Mouse (Mus musculus) layer of hippocampus, postnatal 25 days (tissue): Measurements from ENCODE around the gene Hdac7. TPM values are rescaled to one million over a fixed set of nuclear protein-coding genes. Genes with fewer than 3 reads are reported as not detected.
"Not testable (repeated sequence)": the region's sequence is repeated elsewhere in the genome, so short reads cannot be mapped to it uniquely, and the experiment has no call there.

Source experiments
- DNase-seq, 2 experiments: peaks; one replicate each; pipeline ENCODE4 v3.0.0; 2022; ENCODE audit warnings: mixed read lengths in 2 of 2, low spot score in 1 of 2; ENCODE audit errors: extremely low spot score in 1 of 2
- total RNA-seq, 2 experiments: library from RNA; stranded (reverse); gene quantifications; 2 replicates each; pipeline ENCODE4 v1.2.3; 2021

The Hdac7 gene
- total RNA-seq = 10 to 100 TPM; 15.6 to 30.1 TPM

DNA sequence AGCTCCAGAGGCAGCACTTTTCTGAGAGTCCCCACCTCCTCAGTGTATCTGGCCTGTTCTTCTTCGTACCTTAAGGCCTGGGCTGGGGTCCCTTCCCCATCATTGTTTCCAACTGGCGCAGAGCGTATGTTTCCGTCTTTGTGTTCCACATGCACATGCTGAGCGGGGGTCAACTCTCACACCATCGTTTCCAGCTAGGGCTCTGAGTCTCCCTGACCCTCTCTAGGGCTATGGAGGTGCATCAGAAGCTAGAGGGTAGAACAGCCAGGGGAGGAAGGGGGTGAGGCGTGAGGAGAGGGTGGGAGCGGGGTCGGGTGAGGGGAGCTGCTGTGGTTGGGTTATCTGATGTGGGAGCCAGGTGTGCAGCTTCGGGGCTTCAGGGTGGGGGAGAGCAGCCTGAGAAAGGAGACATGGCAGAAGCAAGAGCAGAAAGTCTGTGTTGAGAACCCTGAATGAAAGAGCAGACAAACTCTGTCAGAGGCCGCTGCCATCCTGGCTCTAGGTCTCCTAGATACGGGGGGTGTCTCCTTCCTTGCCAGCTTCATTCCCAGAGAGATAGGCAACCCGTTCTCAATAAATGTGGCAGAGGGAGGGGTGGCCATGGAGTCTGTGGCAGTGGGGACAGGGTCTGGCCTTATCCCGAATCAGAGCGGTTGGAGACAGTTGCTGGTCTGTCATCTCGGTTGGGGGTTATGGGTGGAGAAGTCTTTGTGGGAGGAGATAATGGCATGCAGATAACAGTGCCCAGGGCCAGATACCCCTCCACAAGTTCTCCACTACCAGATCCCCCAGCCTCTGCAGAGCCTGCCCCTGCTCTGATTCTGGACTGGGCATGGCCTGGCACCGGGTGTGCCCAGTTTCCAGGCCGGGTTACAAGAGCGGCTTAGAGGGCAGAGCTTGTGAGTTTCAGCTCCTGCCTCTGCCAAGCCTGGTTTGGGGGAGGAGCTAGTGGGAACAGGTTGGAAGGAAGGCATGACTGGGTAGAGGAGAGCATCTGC lies at the start of gene Hdac7:
Hdac7 (minus strand) TSS at position 466 of the 998 bp plus-strand sequence.
- no peak for DNase-seq

DNA sequence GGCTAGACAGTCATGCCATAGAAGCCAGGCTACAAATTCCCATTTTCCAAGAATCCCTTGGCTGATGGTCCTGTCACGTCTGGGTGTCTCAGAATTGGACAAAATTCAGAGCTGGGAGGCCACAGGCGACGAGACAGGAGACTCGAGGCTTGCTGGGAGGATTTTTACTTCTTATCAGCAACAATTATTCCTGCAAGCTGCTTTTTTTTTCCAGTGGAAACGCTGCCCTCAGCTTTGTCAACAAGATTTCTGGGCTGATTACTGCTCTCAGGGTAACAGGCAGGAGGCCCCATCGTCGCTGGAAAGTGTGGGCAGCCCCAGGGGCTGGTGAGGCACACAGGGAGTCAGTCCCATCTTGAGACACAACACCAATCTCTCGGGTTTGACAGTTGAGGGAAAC lies 48.2 kb upstream of the Hdac7 start:
- no peak for DNase-seq

GRCm38 (mm10) chr15:97890450-97890849 lies 46.1 kb upstream of the Hdac7 start:
- DNase-seq = no peak

DNA sequence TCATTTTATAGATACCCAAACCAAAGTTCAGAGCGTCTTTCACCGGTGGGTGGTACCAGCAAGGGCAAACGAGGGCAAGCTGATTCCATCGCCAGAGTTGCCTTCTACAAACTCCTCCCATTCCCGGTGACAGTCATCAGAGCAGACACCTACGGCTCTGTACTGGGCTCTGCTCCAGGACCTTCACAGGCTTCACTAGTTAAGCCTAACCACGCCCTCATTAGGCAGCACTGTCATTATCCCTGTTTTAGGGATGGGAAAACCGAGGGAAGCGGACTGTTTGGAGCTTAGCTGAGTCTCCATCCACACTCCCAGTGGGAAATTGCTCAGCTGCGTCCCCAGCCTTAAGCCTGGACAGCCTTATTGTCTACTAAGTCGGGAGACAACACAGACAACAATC lies 45.7 kb upstream of the Hdac7 start:
- DNase-seq = no peak

DNA sequence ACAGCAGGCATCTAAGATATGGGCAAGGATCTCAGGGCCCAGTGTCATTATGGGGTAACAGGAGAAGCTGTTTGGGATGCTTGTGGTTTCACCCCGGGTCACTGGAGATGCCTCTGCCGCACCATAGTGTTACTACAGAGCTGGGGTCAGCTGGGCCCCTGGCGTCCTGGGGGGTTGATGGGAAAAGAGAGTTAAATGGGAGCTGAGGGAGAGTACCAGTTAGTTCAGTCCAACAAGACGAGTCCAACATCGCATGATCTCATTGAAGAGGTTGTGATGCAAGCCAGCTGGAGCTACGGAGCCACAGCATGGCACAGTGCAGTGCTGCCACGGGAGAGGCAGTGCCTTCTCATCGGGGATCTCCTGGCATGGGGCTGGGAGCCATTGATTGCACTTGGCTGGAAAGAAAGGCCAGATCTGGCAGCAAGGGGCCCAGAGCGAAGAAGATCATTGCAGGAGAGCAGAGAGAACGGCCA lies 43.3 kb upstream of the Hdac7 start:
- DNase-seq = no peak

DNA sequence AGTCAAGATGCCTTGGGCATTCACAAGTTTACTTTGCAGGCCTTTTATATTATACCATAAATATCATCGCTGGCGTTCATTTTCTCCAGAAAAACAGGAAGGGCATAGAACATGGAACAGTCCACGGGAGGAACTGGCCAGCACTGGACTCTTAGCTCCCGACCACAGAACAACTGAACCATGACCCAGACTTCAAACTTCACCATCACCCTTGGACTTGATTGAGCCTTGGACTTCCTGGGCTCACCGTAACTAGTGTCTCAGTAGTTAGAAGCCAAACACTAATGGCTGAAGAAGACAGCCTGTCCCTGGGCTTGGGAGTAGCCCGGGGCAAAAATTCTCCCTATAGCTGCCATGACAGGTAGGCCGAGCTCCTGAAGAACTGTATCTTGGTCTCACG lies 37.1 kb upstream of the Hdac7 start:
- DNase-seq = no peak

- DNase-seq = no peak
Measured at GRCm38 (mm10) chr15:97880441-97880840, 36.1 kb upstream of the Hdac7 start.

DNA sequence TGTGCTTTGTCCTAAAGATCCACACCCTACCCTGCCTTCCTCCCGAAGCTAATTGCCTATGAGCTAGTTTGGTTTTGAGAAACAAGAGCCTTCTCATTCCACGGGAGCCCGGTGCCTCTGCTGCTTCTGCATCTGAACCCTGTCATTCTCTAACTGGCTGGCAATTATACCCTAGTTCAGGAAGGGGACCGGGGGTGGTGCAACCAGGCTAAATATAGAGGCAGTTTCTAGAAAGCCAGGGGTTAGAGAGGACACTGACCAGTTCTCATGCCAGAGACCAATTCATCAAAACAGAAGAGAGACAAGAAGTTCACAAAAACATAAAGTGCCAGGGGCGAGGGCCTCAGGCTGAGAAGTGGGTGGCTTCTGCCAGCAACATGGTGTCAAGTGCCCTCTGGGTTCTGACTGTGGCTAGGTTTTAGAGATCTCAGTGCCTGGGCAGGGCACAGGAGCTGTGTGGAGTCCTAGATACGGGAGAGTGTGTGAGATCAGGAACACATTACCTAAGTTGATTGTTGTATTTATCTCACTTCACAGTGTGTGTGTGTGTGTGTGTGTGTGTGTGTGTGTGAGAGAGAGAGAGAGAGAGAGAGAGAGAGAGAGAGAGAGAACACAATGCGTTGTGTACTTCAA lies 34.5 kb upstream of the Hdac7 start:
- DNase-seq = no peak

DNA sequence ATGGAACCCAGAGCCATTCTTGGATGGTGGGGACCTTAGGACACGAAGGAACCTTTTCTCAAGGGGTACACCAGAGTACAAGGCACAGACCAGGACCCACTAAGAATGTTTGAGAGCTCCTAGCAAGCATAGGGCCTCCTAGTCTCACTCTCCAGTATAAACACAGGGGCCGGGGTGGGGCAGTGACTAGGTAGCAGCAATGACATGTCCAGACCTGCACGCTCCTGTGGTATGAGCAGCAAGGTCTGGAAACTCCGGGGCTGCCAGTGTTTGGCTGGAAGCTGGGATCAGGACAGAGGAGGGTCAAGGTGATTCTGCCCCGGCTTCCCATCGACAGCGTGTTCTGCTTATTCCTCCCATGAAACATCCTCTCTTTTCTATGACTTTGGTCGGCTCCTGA lies 31.5 kb upstream of the Hdac7 start:
- DNase-seq = no peak

GRCm38 (mm10) chr15:97873717-97874116 lies 29.4 kb upstream of the Hdac7 start:
- no peak for DNase-seq

GRCm38 (mm10) chr15:97872161-97872560 lies 27.9 kb upstream of the Hdac7 start:
- peak in 1 of 2 experiments; percentile 31 for DNase-seq

DNA sequence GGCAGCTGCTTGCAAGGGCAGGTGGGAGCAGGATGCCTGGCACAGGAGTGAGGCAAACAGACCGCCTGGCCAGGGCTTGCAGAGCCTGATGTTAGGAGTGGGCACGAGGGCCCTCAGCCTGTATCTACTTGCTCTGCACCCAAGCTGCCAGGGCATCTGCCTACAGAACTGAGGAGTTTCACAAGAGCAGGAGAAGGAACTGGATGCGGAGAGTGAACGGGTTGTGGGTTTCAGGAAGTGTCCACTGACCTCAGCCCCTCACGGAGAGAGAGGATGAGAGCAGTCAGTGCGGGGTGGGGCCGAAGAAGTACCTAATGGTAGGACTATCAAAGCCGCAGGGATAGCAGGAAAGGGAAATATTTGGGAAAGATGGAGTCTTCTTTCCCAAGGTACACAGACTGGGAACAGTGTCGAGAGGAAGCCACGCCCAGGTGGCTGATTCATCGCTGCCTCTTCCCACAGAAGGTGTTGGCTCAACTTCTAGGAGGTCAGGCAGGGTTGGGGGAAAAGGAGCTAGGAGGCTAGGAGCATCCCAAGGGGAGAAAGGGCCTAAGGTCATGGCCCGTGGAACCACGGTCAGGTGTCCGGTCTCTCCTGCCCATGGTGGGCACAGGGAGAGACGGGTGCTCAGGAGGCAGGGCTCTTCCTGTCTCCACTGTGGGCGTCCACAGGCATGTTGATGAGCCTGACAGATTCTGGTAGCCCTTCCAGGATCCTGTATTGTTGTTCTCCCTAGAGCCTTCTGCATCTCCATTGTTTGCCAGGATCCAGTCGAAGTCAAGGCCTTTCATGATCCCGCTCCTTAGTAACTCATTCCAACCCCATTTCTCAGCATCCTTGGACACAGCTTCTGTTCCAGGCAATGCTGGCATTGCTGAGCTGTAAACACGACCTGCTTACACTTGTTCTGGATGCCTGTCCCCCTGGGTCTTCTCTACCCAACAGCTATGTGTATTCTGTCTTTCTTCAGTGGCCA lies 27.0 kb upstream of the Hdac7 start:
- no peak for DNase-seq

DNA sequence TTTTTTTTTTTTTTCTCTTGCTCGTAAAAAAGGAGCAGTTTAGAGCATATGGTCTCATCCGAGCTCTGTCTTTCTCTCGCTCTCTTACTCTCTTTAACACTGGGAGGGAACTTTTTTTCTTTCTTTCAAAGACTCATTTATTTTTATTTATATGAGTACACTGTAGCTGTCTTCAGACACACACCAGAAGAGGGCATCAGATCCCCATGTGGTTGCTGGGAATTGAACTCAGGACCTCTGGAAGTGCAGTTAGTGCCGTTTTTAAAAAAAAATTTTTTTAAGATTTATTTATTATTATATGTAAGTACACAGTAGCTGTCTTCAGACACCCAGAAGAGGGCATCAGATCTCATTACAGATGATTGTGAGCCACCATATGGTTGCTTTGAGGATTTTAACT lies 25.8 kb upstream of the Hdac7 start:
- not testable (repeated sequence) for DNase-seq

DNA sequence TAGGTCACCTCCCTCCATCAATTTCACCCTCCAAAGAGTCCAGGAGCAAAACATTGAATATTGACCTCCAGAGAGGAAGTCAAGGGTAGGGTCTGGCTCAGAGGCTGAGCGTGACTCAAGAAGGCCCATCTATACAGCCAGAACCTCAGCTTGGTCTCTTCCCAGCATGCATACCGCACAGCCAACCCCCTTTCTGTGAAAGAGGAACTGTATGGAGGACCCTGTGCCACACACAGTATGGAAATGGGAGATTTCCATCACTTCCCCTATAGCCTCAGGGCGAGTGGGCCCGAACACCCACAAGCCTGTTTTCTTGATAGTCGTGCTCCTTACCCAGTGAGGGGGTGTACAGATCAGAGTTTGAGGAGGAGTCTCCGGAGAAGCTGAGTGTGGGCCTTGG lies 24.7 kb upstream of the Hdac7 start:
- DNase-seq = no peak

DNA sequence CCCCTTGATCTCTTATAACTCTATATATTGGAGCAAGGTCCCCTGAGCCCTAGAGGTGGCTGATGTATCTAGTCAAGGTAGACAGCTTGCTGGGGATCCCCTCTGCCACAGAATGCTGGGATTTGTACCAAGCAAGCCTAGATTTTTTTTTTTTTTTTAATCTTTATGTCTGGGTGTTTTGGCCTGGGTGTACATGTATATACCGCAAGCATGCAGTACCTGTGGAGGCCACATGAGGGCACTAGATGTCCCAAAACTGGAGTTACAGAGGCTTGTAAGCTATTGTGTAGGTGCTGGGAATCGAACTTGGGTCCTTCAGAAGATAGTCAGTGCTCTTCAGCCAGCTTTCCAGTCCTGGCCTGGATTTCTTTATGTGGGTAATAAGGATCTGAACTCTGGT lies 21.7 kb upstream of the Hdac7 start:
- DNase-seq = no peak

GRCm38 (mm10) chr15:97865175-97865574 lies 20.9 kb upstream of the Hdac7 start:
- no peak for DNase-seq

- no peak for DNase-seq
Measured at GRCm38 (mm10) chr15:97864361-97865045, 20.2 kb upstream of the Hdac7 start.

DNA sequence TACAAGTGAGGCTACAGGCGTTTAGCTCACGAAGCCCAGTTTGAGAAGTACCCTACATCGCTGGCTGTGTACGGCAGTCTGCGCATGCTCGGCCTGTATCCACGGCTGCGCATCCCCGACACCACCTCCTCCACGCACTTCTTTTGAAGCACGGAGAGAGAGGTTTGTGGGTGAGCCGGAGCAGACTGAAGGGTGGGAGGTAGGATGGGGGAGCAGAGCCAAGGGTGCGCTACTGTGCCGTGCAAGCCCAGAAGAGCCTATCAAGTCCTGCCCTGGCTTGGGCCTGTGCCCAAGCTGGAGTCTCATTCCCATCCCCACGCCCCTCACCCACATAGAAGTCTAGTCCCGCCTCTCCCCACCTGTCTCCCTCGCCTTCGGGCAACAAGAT lies 19.2 kb upstream of the Hdac7 start:
- DNase-seq = peak; percentile 39 to 51

DNA sequence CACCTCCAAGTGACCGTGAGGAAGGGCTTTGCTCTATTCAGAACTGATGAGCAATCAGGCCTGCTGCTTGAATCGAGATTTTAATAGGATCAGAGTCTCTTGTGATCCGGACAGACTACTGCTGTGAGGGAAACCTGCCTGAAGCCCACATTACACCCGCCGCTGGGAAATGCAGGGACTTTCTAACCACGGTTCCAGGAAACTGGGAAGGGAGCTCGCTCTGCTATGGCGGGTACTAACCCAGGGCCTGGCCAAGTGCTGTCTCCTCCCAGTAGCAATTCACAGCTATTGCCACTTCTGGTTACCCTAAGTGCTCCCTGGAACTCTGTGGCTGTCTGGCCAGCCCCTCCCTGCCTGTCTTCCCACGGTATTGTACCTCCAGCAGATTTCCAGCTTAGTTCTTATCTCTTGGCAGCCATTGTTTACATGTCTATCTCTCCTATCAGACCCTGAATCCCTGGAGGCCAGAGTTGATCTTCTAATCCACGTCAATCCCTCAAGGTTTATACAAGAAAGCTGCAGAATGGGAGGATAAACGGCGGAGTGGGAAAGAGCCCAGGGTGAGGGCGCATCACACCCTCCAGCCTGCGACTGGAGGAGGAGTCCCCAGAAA lies 18.7 kb upstream of the Hdac7 start:
- DNase-seq = no peak
